Mouse (Mus musculus): ENCODE measurements at regions not wholly inside any gene's neighbourhood (a gene's known extent, or its start where the extent isn't known, plus 50 kb on each side); places are given as distances from the start of the nearest gene placed in this dataset.
A peak's percentile ranks its signal among the peaks of the same experiment; 100 is the strongest.
"Not testable (repeated sequence)": the region's sequence is repeated elsewhere in the genome, so short reads cannot be mapped to it uniquely, and the experiment has no call there.

GRCm38 (mm10) chr12:40898414-40899027, 125.4 kb upstream of the Immp2l start:
- peak; percentile 61 for DNase-seq

GRCm38 (mm10) chr12:40905650-40906338, 118.1 kb upstream of the Immp2l start:
- no peak for DNase-seq

- no peak for DNase-seq
Observed at GRCm38 (mm10) chr12:40906807-40907206, 117.1 kb upstream of the Immp2l start.

- no peak for DNase-seq
Observed at GRCm38 (mm10) chr12:40908809-40909795, 114.8 kb upstream of the Immp2l start.

GRCm38 (mm10) chr12:40917486-40917885, 106.4 kb upstream of the Immp2l start:
- DNase-seq = no peak

- DNase-seq = no peak
Observed at GRCm38 (mm10) chr12:40921988-40922387, 101.9 kb upstream of the Immp2l start.

- no peak for DNase-seq
Observed at GRCm38 (mm10) chr12:40926681-40927080, 97.2 kb upstream of the Immp2l start.

GRCm38 (mm10) chr12:40929409-40929808, 94.5 kb upstream of the Immp2l start:
- not testable (repeated sequence) for DNase-seq

GRCm38 (mm10) chr12:40935098-40935759, 88.7 kb upstream of the Immp2l start:
- no peak for DNase-seq

- no peak for DNase-seq
Observed at GRCm38 (mm10) chr12:40937037-40937436, 86.9 kb upstream of the Immp2l start.

GRCm38 (mm10) chr12:40946888-40947287, 77.0 kb upstream of the Immp2l start:
- no peak for DNase-seq

GRCm38 (mm10) chr12:40949580-40949979, 74.3 kb upstream of the Immp2l start:
- DNase-seq = no peak

GRCm38 (mm10) chr12:40958536-40958935, 65.4 kb upstream of the Immp2l start:
- no peak for DNase-seq

- no peak for DNase-seq
Observed at GRCm38 (mm10) chr12:40964996-40965395, 58.9 kb upstream of the Immp2l start.

- DNase-seq = no peak
Observed at GRCm38 (mm10) chr12:40966308-40966707, 57.6 kb upstream of the Immp2l start.

- not testable (repeated sequence) for DNase-seq
Observed at GRCm38 (mm10) chr12:40966723-40967122, 57.2 kb upstream of the Immp2l start.

GRCm38 (mm10) chr12:40972844-40973243, 51.0 kb upstream of the Immp2l start:
- DNase-seq = peak; percentile 91

Data from cerebellum, adult 9-10 months (tissue).